Mouse (Mus musculus) lung, postnatal 0 days (tissue): ENCODE measurements around the gene Kcnk10.

Experiments
- CTCF ChIP-seq: IDR thresholded peaks from 2 replicates; pipeline ENCODE4 v1.5.1; 2016; ENCODE audit warnings: antibody characterized with exemption, mild to moderate bottlenecking
- EP300 ChIP-seq: IDR thresholded peaks from 2 replicates; pipeline ENCODE4 v1.6.1; 2016; ENCODE audit warnings: antibody characterized with exemption, mild to moderate bottlenecking, control low read depth

DNA sequence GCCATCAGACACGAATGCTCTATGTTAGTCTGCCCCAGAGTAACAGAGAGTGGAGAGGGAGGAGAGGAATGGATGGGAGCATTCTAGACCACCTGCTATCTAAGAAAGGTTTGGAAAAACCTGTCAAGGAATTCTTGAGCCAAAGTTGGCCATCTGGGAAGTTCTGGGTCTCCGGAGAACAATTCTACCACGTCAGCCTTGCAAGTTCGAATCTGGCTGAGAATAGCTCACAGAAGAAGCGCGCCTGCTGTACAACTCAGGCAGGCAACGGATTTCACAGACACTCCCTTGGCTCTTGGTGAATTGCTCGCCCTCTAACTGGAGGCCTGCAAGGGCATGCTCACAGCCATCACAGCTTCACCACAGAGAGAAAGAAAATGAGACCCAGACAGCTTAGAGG, 52.7 kb downstream of the Kcnk10 start:
- no peak for TF ChIP-seq CTCF
- TF ChIP-seq EP300: no peak
